Mouse (Mus musculus): ENCODE data around the gene H2-DMa.

Gene H2-DMa

DNA sequence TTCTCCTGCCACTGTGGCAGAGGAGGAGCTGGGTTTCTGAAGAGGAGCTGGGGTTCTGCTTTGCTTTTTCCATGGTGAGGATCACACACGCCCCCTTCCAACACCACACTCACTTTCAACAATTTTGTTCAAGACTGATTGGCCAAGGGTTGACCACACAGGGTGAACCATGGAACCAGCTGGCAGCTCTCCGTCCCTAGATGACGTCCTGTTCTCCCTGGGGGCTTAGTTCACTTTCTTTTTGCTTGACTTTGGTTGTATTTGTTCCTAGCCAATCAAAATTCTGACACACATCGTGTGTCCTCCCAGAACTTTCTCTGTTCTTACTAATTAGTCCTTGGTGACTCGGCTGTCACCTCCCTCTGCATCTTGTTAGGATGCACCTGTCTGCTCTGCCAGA, 22.1 kb upstream of the H2-DMa start:
- Histone ChIP-seq H3K9me3 (ENCODE audit: low read length) (peaks cover 13% of the 10 kb centered on the region), H3K36me3 (ENCODE audit: insufficient read depth, low read length) (no peaks in the 10 kb centered on the region), H3K4me1 (replicated peaks; ENCODE audit: low read depth, low read length) (peaks cover 43% of the 10 kb centered on the region), H3K27me3 (ENCODE audit: insufficient read depth, low read length) (peaks cover 24% of the 10 kb centered on the region), H3K4me3 (replicated peaks; ENCODE audit: low read length) (no peak overlapping the region)
- TF ChIP-seq POU5F1 (IDR thresholded peaks at IDR 0.05; ENCODE audit: borderline replicate concordance, low read length) (no peak), NANOG (IDR thresholded peaks at IDR 0.05; ENCODE audit: borderline replicate concordance, low read length) (no peak), CTCF (conservative IDR thresholded peaks at IDR 0.05; ENCODE audit: low read length) (no peak)

DNA sequence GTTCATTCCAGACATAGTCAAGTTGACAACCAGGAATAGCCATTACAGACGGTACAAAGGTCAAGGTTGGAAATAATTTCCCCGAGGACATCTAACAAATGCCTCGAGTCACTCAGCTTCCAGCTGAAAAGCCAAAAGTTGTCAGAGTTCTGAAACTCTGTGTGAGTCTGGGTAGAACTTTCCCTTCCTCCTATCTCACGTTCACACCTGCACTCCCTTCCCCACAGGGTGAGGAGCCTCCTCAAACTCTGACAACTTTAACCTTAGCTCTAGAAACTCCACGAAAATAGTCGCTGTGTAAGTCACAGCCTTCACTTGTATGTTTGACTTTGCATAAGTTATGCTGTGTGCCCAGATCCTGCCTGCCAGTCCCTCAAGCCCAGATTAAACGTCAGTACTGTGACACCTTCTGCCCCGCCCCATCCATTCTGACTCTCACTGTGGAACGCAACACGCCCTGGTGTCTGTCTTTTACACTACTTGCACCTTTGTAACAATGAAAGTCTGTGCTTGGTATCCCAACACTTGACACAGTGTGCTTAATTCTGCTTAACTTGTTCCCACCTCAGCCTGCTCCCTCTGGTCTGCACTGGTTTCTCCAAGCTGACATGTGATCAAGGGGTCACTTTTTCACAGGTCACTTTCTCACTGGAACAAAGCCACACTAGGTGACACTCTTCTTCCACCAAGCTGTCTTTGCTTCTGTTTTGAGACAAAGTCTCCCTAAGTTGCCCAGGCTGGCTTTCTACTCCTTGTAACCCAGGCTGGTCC, 20.4 kb upstream of the H2-DMa start:
- Histone ChIP-seq H3K4me3 (replicated peaks; ENCODE audit: low read length) (no peak overlapping the region), H3K4me1 (replicated peaks; ENCODE audit: low read depth, low read length) (peaks cover 28% of the 10 kb centered on the region), H3K9me3 (ENCODE audit: low read length) (peaks cover 8% of the 10 kb centered on the region), H3K36me3 (ENCODE audit: insufficient read depth, low read length) (no peaks in the 10 kb centered on the region), H3K27me3 (ENCODE audit: insufficient read depth, low read length) (peaks cover 29% of the 10 kb centered on the region)
- TF ChIP-seq CTCF (conservative IDR thresholded peaks at IDR 0.05; ENCODE audit: low read length) (no peak), NANOG (IDR thresholded peaks at IDR 0.05; ENCODE audit: borderline replicate concordance, low read length) (no peak), POU5F1 (IDR thresholded peaks at IDR 0.05; ENCODE audit: borderline replicate concordance, low read length) (no peak)

DNA sequence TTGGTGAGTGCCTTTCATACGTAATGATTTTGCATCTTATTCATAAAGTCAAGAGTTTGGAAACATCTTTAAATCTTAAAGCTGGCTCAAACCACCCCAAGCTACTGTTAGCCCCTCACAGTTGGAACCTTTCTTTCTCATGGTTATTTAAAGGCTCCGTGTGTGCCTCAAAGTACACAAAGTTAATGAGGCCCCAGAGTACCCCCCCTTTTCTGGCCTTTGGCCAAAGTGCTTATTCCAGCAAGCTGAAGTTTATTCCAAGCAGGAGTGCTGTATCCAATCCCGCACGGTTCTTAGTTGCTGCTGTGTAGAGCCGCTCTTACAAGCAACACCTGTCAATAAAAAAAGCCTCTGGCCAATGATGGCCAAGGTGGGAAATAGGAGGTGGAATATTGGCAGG, 19.8 kb upstream of the H2-DMa start:
- peaks cover 31% of the 10 kb centered on the region for H3K27me3 ChIP-seq (ENCODE audit: insufficient read depth, low read length)
- no peak overlapping the region for H3K4me3 ChIP-seq (replicated peaks; ENCODE audit: low read length)
- TF ChIP-seq NANOG (IDR thresholded peaks at IDR 0.05; ENCODE audit: borderline replicate concordance, low read length) (no peak), POU5F1 (IDR thresholded peaks at IDR 0.05; ENCODE audit: borderline replicate concordance, low read length) (no peak), CTCF (conservative IDR thresholded peaks at IDR 0.05; ENCODE audit: low read length) (no peak)
- peaks cover 1% of the 10 kb centered on the region for H3K9me3 ChIP-seq (ENCODE audit: low read length)
- H3K36me3 ChIP-seq (ENCODE audit: insufficient read depth, low read length) = no peaks in the 10 kb centered on the region
- peaks cover 28% of the 10 kb centered on the region for H3K4me1 ChIP-seq (replicated peaks; ENCODE audit: low read depth, low read length)

DNA sequence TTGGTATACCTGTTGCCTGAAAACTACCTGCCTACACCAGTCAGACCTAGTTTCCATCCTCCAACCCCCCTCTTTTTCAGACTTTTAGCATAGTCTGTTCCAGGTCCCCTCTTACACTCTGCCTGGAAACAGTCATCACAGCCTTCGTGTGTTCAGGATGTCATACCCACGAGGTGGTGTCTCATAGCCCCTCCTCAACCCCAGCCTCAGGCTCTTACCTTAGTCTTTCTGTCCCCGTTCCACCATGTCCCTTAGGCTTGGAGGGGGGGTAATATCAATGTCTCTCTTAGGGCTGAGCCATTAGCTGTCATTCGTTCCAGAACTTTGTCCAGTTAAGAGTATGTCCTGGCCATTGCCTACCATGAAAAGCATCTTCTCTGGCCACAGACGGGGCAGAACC, 18.2 kb upstream of the H2-DMa start:
- Histone ChIP-seq H3K4me1 (replicated peaks; ENCODE audit: low read depth, low read length) (peaks cover 28% of the 10 kb centered on the region), H3K36me3 (ENCODE audit: insufficient read depth, low read length) (no peaks in the 10 kb centered on the region), H3K9me3 (ENCODE audit: low read length) (no peaks in the 10 kb centered on the region), H3K27me3 (ENCODE audit: insufficient read depth, low read length) (peaks cover 27% of the 10 kb centered on the region), H3K4me3 (replicated peaks; ENCODE audit: low read length) (no peak overlapping the region)
- TF ChIP-seq NANOG (IDR thresholded peaks at IDR 0.05; ENCODE audit: borderline replicate concordance, low read length) (no peak), CTCF (conservative IDR thresholded peaks at IDR 0.05; ENCODE audit: low read length) (no peak), POU5F1 (IDR thresholded peaks at IDR 0.05; ENCODE audit: borderline replicate concordance, low read length) (no peak)

DNA sequence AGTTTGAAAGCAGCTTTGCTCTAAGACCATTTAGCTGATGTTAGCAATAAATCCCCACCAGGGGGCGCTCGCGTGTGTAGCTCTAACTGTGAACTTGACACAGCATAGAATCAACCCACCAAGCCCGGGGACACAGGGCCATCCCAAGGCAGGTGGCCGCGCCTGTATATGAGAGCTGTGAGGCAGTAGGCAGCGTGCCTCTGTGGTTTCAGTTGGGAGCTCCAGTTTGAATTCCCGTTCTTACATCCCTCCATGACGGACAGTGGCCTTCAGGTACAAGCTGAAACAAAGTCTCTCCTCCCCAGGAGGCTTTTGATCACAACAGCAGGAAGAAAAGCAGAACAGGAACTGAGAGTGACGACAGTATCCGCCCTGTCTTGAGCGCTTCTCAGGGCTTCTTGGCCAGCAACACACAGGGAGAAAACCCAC, 17.7 kb upstream of the H2-DMa start:
- Histone ChIP-seq H3K9me3 (ENCODE audit: low read length) (no peaks in the 10 kb centered on the region), H3K36me3 (ENCODE audit: insufficient read depth, low read length) (no peaks in the 10 kb centered on the region), H3K27me3 (ENCODE audit: insufficient read depth, low read length) (peaks cover 27% of the 10 kb centered on the region), H3K4me1 (replicated peaks; ENCODE audit: low read depth, low read length) (peaks cover 25% of the 10 kb centered on the region), H3K4me3 (replicated peaks; ENCODE audit: low read length) (0 out of 2 replicates have a peak overlapping the region, but pooled peaks have one; percentile 11)
- TF ChIP-seq CTCF (conservative IDR thresholded peaks at IDR 0.05; ENCODE audit: low read length) = peak; percentile 80
- no peak for TF ChIP-seq POU5F1 (IDR thresholded peaks at IDR 0.05; ENCODE audit: borderline replicate concordance, low read length)
- no peak for TF ChIP-seq NANOG (IDR thresholded peaks at IDR 0.05; ENCODE audit: borderline replicate concordance, low read length)

DNA sequence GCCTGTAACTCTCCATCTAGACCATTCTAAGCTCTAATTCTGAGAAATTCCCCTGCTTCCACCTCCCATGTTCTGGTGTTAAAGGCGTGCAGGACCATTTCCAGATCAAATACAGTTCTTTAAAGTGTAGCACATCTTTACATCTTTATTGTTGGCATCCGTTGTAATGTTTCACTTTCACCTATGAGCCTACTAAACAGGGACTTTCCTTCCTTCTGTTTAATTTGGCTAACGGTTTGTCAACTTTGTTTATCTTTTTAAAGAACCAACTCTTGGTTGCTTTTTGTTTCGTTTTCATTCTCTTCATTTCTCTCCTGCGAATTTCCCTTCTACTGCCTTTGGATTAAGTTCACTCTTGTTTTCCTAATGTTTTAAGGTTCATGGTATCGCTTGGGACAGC, 16.5 kb upstream of the H2-DMa start:
- H3K27me3 ChIP-seq (ENCODE audit: insufficient read depth, low read length) = peaks cover 27% of the 10 kb centered on the region
- peaks cover 5% of the 10 kb centered on the region; the same call in 1 of the 2 replicates for H3K36me3 ChIP-seq (ENCODE audit: insufficient read depth, low read length)
- H3K9me3 ChIP-seq (ENCODE audit: low read length) = no peaks in the 10 kb centered on the region
- peaks cover 23% of the 10 kb centered on the region for H3K4me1 ChIP-seq (replicated peaks; ENCODE audit: low read depth, low read length)
- H3K4me3 ChIP-seq (replicated peaks; ENCODE audit: low read length) = no peak overlapping the region
- TF ChIP-seq CTCF (conservative IDR thresholded peaks at IDR 0.05; ENCODE audit: low read length) (no peak), NANOG (IDR thresholded peaks at IDR 0.05; ENCODE audit: borderline replicate concordance, low read length) (no peak), POU5F1 (IDR thresholded peaks at IDR 0.05; ENCODE audit: borderline replicate concordance, low read length) (no peak)

DNA sequence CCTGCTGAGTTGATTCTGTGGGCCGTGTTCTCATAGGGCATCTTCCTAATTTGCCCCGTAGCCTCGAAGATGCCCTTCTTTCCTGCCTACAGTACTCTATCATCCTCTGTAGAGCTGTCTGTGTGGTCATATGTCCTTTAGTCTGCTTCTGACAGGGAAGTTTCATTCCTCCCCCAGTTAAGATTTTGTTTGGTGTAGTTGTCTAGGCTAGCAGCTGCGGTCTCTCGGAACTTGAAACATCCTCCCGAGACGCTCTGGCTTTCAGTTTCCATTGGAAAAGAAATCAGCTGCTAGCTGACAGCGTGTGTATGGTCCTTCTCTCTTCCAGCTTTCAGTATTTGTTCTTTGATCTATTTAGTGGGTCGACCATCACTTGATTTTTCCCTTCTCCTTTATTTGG, 14.5 kb upstream of the H2-DMa start:
- Histone ChIP-seq H3K4me3 (replicated peaks; ENCODE audit: low read length) (no peak overlapping the region), H3K4me1 (replicated peaks; ENCODE audit: low read depth, low read length) (peaks cover 17% of the 10 kb centered on the region), H3K27me3 (ENCODE audit: insufficient read depth, low read length) (peaks cover 24% of the 10 kb centered on the region), H3K36me3 (ENCODE audit: insufficient read depth, low read length) (peaks cover 16% of the 10 kb centered on the region), H3K9me3 (ENCODE audit: low read length) (no peaks in the 10 kb centered on the region)
- TF ChIP-seq NANOG (IDR thresholded peaks at IDR 0.05; ENCODE audit: borderline replicate concordance, low read length) (no peak), CTCF (conservative IDR thresholded peaks at IDR 0.05; ENCODE audit: low read length) (no peak)

DNA sequence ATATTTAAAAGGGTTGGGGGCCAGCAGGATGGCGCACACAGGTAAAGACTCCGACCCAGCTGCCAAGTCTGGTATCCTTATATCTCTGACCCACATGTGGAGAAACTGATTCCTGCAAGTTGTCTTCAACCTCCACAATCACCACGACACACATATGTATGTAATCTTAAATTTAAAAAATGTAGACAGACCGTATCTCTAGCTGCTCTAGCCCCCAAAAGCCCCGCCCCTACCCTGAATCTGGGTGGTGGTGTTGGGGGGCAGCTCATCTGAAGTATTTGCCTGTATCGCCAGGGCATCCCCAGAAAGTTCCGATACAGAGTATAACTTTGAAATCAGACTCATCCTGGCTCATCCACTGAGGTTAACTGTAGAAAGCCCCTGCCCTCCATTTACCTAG, 12.8 kb upstream of the H2-DMa start:
- Histone ChIP-seq H3K27me3 (ENCODE audit: insufficient read depth, low read length) (peaks cover 9% of the 10 kb centered on the region), H3K4me1 (replicated peaks; ENCODE audit: low read depth, low read length) (peaks cover 21% of the 10 kb centered on the region), H3K9me3 (ENCODE audit: low read length) (no peaks in the 10 kb centered on the region), H3K4me3 (replicated peaks; ENCODE audit: low read length) (no peak overlapping the region), H3K36me3 (ENCODE audit: insufficient read depth, low read length) (peaks cover 33% of the 10 kb centered on the region)
- TF ChIP-seq CTCF (conservative IDR thresholded peaks at IDR 0.05; ENCODE audit: low read length) (no peak), POU5F1 (IDR thresholded peaks at IDR 0.05; ENCODE audit: borderline replicate concordance, low read length) (no peak), NANOG (IDR thresholded peaks at IDR 0.05; ENCODE audit: borderline replicate concordance, low read length) (no peak)
